10 mouse cellular contexts compared by ENCODE assay signal in genomic region chr1:38856196-38856595, GRCm38 (mm10). TPM values are rescaled to one million over a fixed set of nuclear protein-coding genes. Genes with fewer than 3 reads are reported as not detected.
DNase-seq lines count a peak whose midpoint lies in the region; ATAC-seq and TF ChIP-seq lines count a peak whose summit lies in the region.
"Had no signal": no experiment of that assay in that cellular context is flagged by ENCODE, and none has a peak within 500 bp of the region (broad histone marks: within the 10 kb centered on the region; RNA-seq: fewer than 3 reads in every experiment).

No protein-coding gene starts in this region.

- WGBS in heart, postnatal 0 days: 8% methylated on average over 3 of the region's 3 CpGs
- 13% methylated on average over 3 of the region's 3 CpGs for WGBS in heart, embryonic 11.5 days (ENCODE audit: insufficient replicate concordance)
- WGBS in embryonic facial prominence, embryonic 11.5 days: 18% methylated on average over 3 of the region's 3 CpGs

- peak; percentile 63 for TF ChIP-seq CTCF in heart, postnatal 0 days (IDR thresholded peaks at IDR 0.05; ENCODE audit: low read depth)
- peak; percentile 97 for TF ChIP-seq CTCF in layer of hippocampus, adult 2 months (conservative IDR thresholded peaks at IDR 0.05)

- no peaks in the 10 kb centered on the region for H3K4me1 ChIP-seq in heart, postnatal 0 days (ENCODE audit: control insufficient read depth, insufficient read depth)
- no peaks in the 10 kb centered on the region for H3K4me1 ChIP-seq in heart, embryonic 11.5 days (ENCODE audit: control insufficient read depth, insufficient read depth, low read length)
- no peaks in the 10 kb centered on the region for H3K4me1 ChIP-seq in embryonic facial prominence, embryonic 11.5 days (ENCODE audit: control insufficient read depth, insufficient read depth, low read length)
- H3K4me1 ChIP-seq: embryonic facial prominence, embryonic 12.5 days; limb, embryonic 13.5 days had no signal

- TF ChIP-seq EP300 in heart, postnatal 0 days (IDR thresholded peaks at IDR 0.05; ENCODE audit: low read depth): no peak

- no peaks in the 10 kb centered on the region for H3K36me3 ChIP-seq in heart, postnatal 0 days (replicated peaks; ENCODE audit: control insufficient read depth, insufficient read depth, low read length)
- no peaks in the 10 kb centered on the region for H3K36me3 ChIP-seq in heart, embryonic 11.5 days (ENCODE audit: control insufficient read depth, insufficient read depth, low read length)
- no peaks in the 10 kb centered on the region for H3K36me3 ChIP-seq in embryonic facial prominence, embryonic 11.5 days (replicated peaks; ENCODE audit: control insufficient read depth, insufficient read depth, low read depth, low read length)
- H3K36me3 ChIP-seq: embryonic facial prominence, embryonic 12.5 days; limb, embryonic 13.5 days had no signal

- no peak overlapping the region for H3K4me3 ChIP-seq in heart, postnatal 0 days (ENCODE audit: low read depth, low read length)
- H3K4me3 ChIP-seq in heart, embryonic 11.5 days (ENCODE audit: low read depth, low read length): no peak overlapping the region
- no peak overlapping the region for H3K4me3 ChIP-seq in embryonic facial prominence, embryonic 11.5 days (ENCODE audit: low read depth, low read length)
- H3K4me3 ChIP-seq in layer of hippocampus, adult 2 months: peak overlapping the region; percentile 42
- H3K4me3 ChIP-seq: embryonic facial prominence, embryonic 12.5 days; limb, embryonic 13.5 days had no signal

- H3K27ac ChIP-seq in heart, postnatal 0 days (ENCODE audit: low read depth): no peak overlapping the region
- no peak overlapping the region for H3K27ac ChIP-seq in heart, embryonic 11.5 days (ENCODE audit: low read depth, low read length)
- H3K27ac ChIP-seq in embryonic facial prominence, embryonic 11.5 days (replicated peaks; ENCODE audit: low read depth, low read length): no peak overlapping the region
- H3K27ac ChIP-seq in layer of hippocampus, adult 2 months: no peak overlapping the region
- H3K27ac ChIP-seq: embryonic facial prominence, embryonic 12.5 days; limb, embryonic 13.5 days had no signal

- no peak overlapping the region for H3K9ac ChIP-seq in heart, postnatal 0 days (replicated peaks; ENCODE audit: low read depth, low read length)
- H3K9ac ChIP-seq in heart, embryonic 11.5 days (ENCODE audit: low read depth, low read length): no peak overlapping the region
- no peak overlapping the region for H3K9ac ChIP-seq in embryonic facial prominence, embryonic 11.5 days (replicated peaks; ENCODE audit: low read length)
- H3K9ac ChIP-seq: embryonic facial prominence, embryonic 12.5 days; limb, embryonic 13.5 days had no signal

- ATAC-seq in heart, postnatal 0 days (ENCODE audit: insufficient read depth, low read depth): no peak
- no peak for ATAC-seq in heart, embryonic 11.5 days (replicated peaks; ENCODE audit: insufficient number of reproducible peaks, low FRiP score, low TSS enrichment)
- no peak for ATAC-seq in embryonic facial prominence, embryonic 11.5 days (replicated peaks; ENCODE audit: insufficient number of reproducible peaks, low FRiP score, low TSS enrichment, low read depth)

- DNase-seq in heart, postnatal 0 days (ENCODE audit: low spot score): no peak
- DNase-seq in CD4-positive helper T cell, adult 2 months (ENCODE audit: low read depth, low spot score): peak; percentile 47
- DNase-seq in adrenal gland, postnatal 36 days: peak; percentile 55 to 69
- DNase-seq in embryonic facial prominence, embryonic 11.5 days (ENCODE audit: low spot score): peak; percentile 82
- DNase-seq in layer of hippocampus, adult 2 months (ENCODE audit: low spot score in 2 of 2): peak; percentile 51 to 84
- peak; percentile 72 for DNase-seq in neural tube, embryonic 10.5 days (ENCODE audit: extremely low spot score, low spot score)
- peak; percentile 51 for DNase-seq in thymus, postnatal 25 days

- no peaks in the 10 kb centered on the region for H3K27me3 ChIP-seq in heart, postnatal 0 days (ENCODE audit: control insufficient read depth, insufficient read depth, low read length)
- no peaks in the 10 kb centered on the region for H3K27me3 ChIP-seq in heart, embryonic 11.5 days (ENCODE audit: control insufficient read depth, insufficient read depth, low read length)
- H3K27me3 ChIP-seq in embryonic facial prominence, embryonic 11.5 days (ENCODE audit: control insufficient read depth, insufficient read depth, low read length): no peaks in the 10 kb centered on the region
- H3K27me3 ChIP-seq: embryonic facial prominence, embryonic 12.5 days; limb, embryonic 13.5 days had no signal

- H3K4me2 ChIP-seq in heart, postnatal 0 days (ENCODE audit: low read depth, low read length): no peak overlapping the region
- no peak overlapping the region for H3K4me2 ChIP-seq in heart, embryonic 11.5 days
- H3K4me2 ChIP-seq in embryonic facial prominence, embryonic 11.5 days (ENCODE audit: low read depth, low read length): no peak overlapping the region
- H3K4me2 ChIP-seq: embryonic facial prominence, embryonic 12.5 days; limb, embryonic 13.5 days had no signal

- no peaks in the 10 kb centered on the region for H3K9me3 ChIP-seq in heart, postnatal 0 days (replicated peaks; ENCODE audit: control insufficient read depth, low read length)
- no peaks in the 10 kb centered on the region for H3K9me3 ChIP-seq in heart, embryonic 11.5 days (replicated peaks; ENCODE audit: control insufficient read depth, low read length)
- H3K9me3 ChIP-seq in embryonic facial prominence, embryonic 11.5 days (replicated peaks; ENCODE audit: control insufficient read depth, low read length): no peaks in the 10 kb centered on the region
- H3K9me3 ChIP-seq: embryonic facial prominence, embryonic 12.5 days; limb, embryonic 13.5 days had no signal

RNA-seq across cellular contexts. Expression of gene Lonrf2, which starts 19.7 kb away (rescaled TPM):
- total RNA-seq in heart, postnatal 0 days (2014; rRNA removed; ENCODE audit: low replicate concordance): 0.42 and 1.7 TPM in 2 replicates
- 0.33 and 0.41 TPM in 2 replicates for polyA plus RNA-seq in heart, postnatal 0 days (2015; fragmentation: Nextera tagmentation; extraction: Ambion mirVana)
- 0.84 and 0.93 TPM in 2 replicates for polyA plus RNA-seq in heart, embryonic 11.5 days (2014; fragmentation: Nextera tagmentation; extraction: Ambion mirVana)
- total RNA-seq in adrenal gland, postnatal 36 days (2021): 1 to 10 TPM; 4.7 to 5.1 TPM
- 2.0 and 2.3 TPM in 2 replicates for polyA plus RNA-seq in embryonic facial prominence, embryonic 11.5 days (2014; fragmentation: Nextera tagmentation; extraction: Ambion mirVana)
- total RNA-seq in layer of hippocampus, adult 2 months (2021): 100 to 1,000 TPM; 106 to 109 TPM

RNA-seq across cellular contexts. Expression of gene Chst10, which starts 41.8 kb away (rescaled TPM):
- total RNA-seq in heart, postnatal 0 days (2014; rRNA removed; ENCODE audit: low replicate concordance): 0.04 TPM in 1 of 2 replicates, not detected in the other
- polyA plus RNA-seq in heart, postnatal 0 days (2015; fragmentation: Nextera tagmentation; extraction: Ambion mirVana): 0.54 and 0.55 TPM in 2 replicates
- polyA plus RNA-seq in heart, embryonic 11.5 days (2014; fragmentation: Nextera tagmentation; extraction: Ambion mirVana): 5.9 and 7.1 TPM in 2 replicates
- 1 to 10 TPM; 1.3 to 1.5 TPM for total RNA-seq in adrenal gland, postnatal 36 days (2021)
- polyA plus RNA-seq in embryonic facial prominence, embryonic 11.5 days (2014; fragmentation: Nextera tagmentation; extraction: Ambion mirVana): 10.8 and 11.2 TPM in 2 replicates
- 10 to 100 TPM; 52.6 to 56.3 TPM for total RNA-seq in layer of hippocampus, adult 2 months (2021)

Comparison
In these comparisons a context has a peak if more than half of its experiments do, and no peak if none do; other contexts are left out.
1. RNA of gene Lonrf2, which starts 19.7 kb away (total RNA-seq): 106 to 109 TPM in layer of hippocampus, adult 2 months; 4.7 to 5.1 TPM in adrenal gland, postnatal 36 days and 0.42 to 1.7 TPM in heart, postnatal 0 days; every median in the first group is over 10 times any median in the second.
2. RNA of gene Chst10, which starts 41.8 kb away (total RNA-seq): 52.6 to 56.3 TPM in layer of hippocampus, adult 2 months; 1.3 to 1.5 TPM in adrenal gland, postnatal 36 days and 0.04 TPM in heart, postnatal 0 days; every median in the first group is over 10 times any median in the second.